Mouse (Mus musculus) heart, postnatal 10 days (tissue): Measurements from ENCODE around the gene Ccdc102a. TPM values are rescaled to one million over a fixed set of nuclear protein-coding genes. Genes with fewer than 3 reads are reported as not detected.

Experiments
- DNase-seq, 2 experiments: peaks; one replicate each; pipeline ENCODE4 v3.0.0; 2021
- intact Hi-C: fragments of 180-260 bp; cut with DNase I; formaldehyde crosslinking; loops from one replicate; pipeline ENCODE4 v1.15.1; 2025
- total RNA-seq, 2 experiments: library from RNA; stranded (reverse); gene quantifications; 2 replicates each; pipeline ENCODE4 v1.2.3; 2021

Ccdc102a gene
- total RNA-seq, 2 experiments from 2014 or later = 15.3 to 16.0 TPM

GRCm38 (mm10) chr8:94876820-94877219 lies 41.1 kb downstream of the Ccdc102a start:
- DNase-seq = no peak
- intact Hi-C loops = no loop called here

- peak; percentile 92 to 93 for DNase-seq
- intact Hi-C loops = no loop called here
These were observed 41.6 kb downstream of the Ccdc102a start, which contains the start of gene Dok4 for GRCm38 (mm10) chr8:94876197-94876730. Gene Dok4, minus strand, starts transcription at chr8:94876330.

- intact Hi-C loops = no loop called here
These were observed 42.1 kb downstream of the Ccdc102a start for GRCm38 (mm10) chr8:94875871-94876150.

GRCm38 (mm10) chr8:94875096-94875870 lies 42.6 kb downstream of the Ccdc102a start:
- DNase-seq = peak; percentile 48 to 49
- intact Hi-C loops = no loop called here

More at GRCm38 (mm10) chr8:94875871-94876150, 42.1 kb downstream of the Ccdc102a start:
- DNase-seq = peak; percentile 22 to 36

- intact Hi-C loops = loop anchor here (1.0 kb wide), 2 partner anchors 31 to 35 kb away; no protein-coding TSS in a partner anchor
- peak; percentile 79 to 86 for DNase-seq
These were observed 43.5 kb downstream of the Ccdc102a start for GRCm38 (mm10) chr8:94874358-94874757.

- no peak for DNase-seq
- intact Hi-C loops = no loop called here
These were observed 45.3 kb downstream of the Ccdc102a start for GRCm38 (mm10) chr8:94872576-94872975.

GRCm38 (mm10) chr8:94872156-94872555 lies 45.7 kb downstream of the Ccdc102a start:
- intact Hi-C loops = no loop called here

GRCm38 (mm10) chr8:94871108-94871894 lies 46.6 kb downstream of the Ccdc102a start:
- peak; percentile 71 to 75 for DNase-seq
- intact Hi-C loops = no loop called here

More at GRCm38 (mm10) chr8:94872156-94872555, 45.7 kb downstream of the Ccdc102a start:
- DNase-seq = no peak

GRCm38 (mm10) chr8:94870474-94871107 lies 47.3 kb downstream of the Ccdc102a start:
- intact Hi-C loops = no loop called here
- DNase-seq = peak; percentile 39 to 58

- intact Hi-C loops = no loop called here
- no peak for DNase-seq
These were observed 47.9 kb downstream of the Ccdc102a start for GRCm38 (mm10) chr8:94870003-94870402.

- intact Hi-C loops = no loop called here
- DNase-seq = no peak
These were observed 48.8 kb downstream of the Ccdc102a start for GRCm38 (mm10) chr8:94869146-94869545.

- intact Hi-C loops = no loop called here
- DNase-seq = no peak
These were observed 51.0 kb downstream of the Ccdc102a start for GRCm38 (mm10) chr8:94866921-94867320.

GRCm38 (mm10) chr8:94865292-94865691 lies 52.6 kb downstream of the Ccdc102a start:
- DNase-seq = no peak
- intact Hi-C loops = no loop called here

GRCm38 (mm10) chr8:94863897-94864673 lies 53.8 kb downstream of the Ccdc102a start:
- DNase-seq = peak in 1 of 2 experiments; percentile 22
- intact Hi-C loops = no loop called here

GRCm38 (mm10) chr8:94862487-94863220 lies 55.2 kb downstream of the Ccdc102a start:
- peak in 1 of 2 experiments; percentile 37 for DNase-seq
- intact Hi-C loops = no loop called here

GRCm38 (mm10) chr8:94861352-94861910 lies 56.5 kb downstream of the Ccdc102a start:
- peak; percentile 71 to 83 for DNase-seq
- intact Hi-C loops = no loop called here

GRCm38 (mm10) chr8:94857346-94858173 lies 60.3 kb downstream of the Ccdc102a start, which contains the start of gene Polr2c:
Gene Polr2c, plus strand, starts transcription at chr8:94857450.
- intact Hi-C loops = no loop called here

GRCm38 (mm10) chr8:94857011-94857345 lies 60.9 kb downstream of the Ccdc102a start:
- intact Hi-C loops = no loop called here
- no peak for DNase-seq

More at GRCm38 (mm10) chr8:94857346-94858173, 60.3 kb downstream of the Ccdc102a start, which contains the start of gene Polr2c:
- peak; percentile 92 to 96 for DNase-seq
